Mouse (Mus musculus): ENCODE data around the gene Rhpn2. TPM values are rescaled to one million over a fixed set of nuclear protein-coding genes. Genes with fewer than 3 reads are reported as not detected.

Rhpn2 gene
- polyA plus RNA-seq (2012): 0.08 and 0.13 TPM in 2 replicates

DNA sequence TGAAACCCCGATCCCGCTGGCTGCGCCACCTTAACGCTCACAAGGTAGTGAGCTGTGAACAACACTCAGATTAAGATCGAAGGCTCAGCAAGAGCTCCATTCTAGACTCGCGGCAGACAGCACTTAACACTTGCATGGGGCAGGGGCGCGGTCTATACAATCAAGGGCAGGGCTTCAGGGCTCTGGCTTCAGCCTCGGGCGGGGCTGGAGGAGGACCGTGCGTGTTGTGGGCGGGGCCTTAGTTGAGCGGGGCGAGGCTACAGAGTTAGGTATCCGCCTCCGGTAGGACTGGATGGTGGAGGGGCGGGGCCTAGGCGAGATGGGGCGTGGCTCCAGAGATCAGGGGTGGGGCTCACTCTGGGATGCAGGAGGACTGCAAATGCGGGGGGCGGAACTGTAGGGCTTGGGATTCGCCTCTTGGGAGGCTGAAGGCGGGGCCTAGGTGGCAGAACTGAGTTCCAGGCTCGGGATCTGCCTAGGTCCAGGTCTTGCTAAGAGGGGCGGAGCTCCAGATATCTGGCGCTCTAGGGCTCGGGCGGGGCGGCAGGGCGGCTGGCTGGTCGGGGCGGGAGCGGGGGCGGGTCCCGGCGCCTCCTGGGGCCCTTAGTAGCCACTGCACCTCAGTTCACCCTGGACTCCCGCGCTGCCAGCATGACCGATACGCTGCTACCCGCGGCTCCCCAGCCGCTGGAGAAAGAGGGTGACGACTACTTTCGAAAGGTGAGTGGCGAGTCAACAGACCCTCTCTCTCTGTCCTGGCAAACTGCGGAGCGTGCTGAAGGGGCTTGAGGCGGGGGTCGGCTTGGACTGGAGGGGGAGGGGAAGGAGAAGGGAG, at the start of gene Rhpn2:
Gene Rhpn2, plus strand, starts transcription at position 479 of the 835 bp plus-strand sequence.
- no peak for TF ChIP-seq GATA1 (IDR thresholded peaks at IDR 0.05; ENCODE audit: low read length)

DNA sequence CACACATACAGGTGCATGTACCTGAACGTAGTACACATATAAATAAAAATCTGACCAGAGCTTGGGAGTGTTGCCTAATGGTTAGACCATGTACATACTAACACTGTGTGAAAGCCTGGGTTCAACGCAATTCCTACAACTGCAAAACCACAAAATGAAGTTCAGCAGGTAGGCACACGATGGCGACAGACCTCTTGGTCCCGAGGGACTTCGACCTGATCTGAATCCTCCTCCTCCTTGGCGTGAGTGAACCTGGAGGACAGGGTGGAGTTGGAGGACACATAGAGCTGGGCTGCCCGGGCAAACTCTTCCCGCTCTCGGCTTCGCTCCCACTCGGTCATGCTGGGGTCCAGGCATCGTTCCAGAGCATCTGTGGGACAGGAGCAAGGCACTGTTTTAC, 40.5 kb upstream of the Rhpn2 start:
- TF ChIP-seq GATA1 (IDR thresholded peaks at IDR 0.05; ENCODE audit: low read length): no peak

DNA sequence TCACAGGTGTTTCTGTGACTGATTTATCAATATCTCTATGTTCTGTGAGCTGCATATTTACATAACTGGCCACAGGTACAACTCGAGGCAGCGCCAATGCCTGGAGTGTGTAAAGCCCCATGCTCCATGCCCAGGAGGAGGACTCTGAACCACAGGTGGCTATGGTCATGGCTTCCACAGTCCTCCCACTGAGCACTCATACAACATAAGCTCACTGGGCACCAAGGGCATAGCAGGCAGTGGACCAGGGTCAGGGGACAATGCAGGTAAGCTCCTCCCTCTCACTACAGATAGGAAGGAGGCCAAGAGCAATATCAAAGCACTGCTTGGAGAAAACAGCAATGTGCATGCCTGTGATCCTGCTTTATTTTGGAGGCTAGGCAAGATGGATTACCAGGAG, 38.3 kb upstream of the Rhpn2 start:
- TF ChIP-seq GATA1 (IDR thresholded peaks at IDR 0.05; ENCODE audit: low read length): no peak

GRCm38 (mm10) chr7:35297886-35298285, 36.1 kb upstream of the Rhpn2 start:
- no peak for TF ChIP-seq GATA1 (IDR thresholded peaks at IDR 0.05; ENCODE audit: low read length)

GRCm38 (mm10) chr7:35299656-35300055, 34.3 kb upstream of the Rhpn2 start:
- no peak for TF ChIP-seq GATA1 (IDR thresholded peaks at IDR 0.05; ENCODE audit: low read length)

GRCm38 (mm10) chr7:35300792-35301191, 33.2 kb upstream of the Rhpn2 start:
- TF ChIP-seq GATA1 (IDR thresholded peaks at IDR 0.05; ENCODE audit: low read length): no peak

DNA sequence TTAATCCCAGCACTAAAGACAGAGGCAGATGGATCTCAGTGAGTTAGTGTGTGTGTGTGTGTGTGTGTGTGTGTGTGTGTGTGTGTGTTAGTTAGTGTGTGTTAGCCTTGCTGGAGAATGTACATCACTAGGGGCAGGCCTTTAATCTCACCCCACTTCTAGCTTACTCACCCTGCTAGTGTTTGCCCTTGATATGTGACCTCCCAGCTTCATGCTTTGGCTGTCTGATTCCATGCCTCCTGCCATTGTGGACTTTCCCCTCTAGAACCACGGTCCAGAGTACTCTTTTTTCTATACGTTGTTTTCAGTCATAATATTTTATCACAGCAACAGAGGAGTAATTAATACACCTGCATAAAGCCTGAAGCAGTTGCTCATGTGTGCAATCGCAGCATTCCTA, 22.8 kb upstream of the Rhpn2 start:
- no peak for TF ChIP-seq GATA1 (IDR thresholded peaks at IDR 0.05; ENCODE audit: low read length)

DNA sequence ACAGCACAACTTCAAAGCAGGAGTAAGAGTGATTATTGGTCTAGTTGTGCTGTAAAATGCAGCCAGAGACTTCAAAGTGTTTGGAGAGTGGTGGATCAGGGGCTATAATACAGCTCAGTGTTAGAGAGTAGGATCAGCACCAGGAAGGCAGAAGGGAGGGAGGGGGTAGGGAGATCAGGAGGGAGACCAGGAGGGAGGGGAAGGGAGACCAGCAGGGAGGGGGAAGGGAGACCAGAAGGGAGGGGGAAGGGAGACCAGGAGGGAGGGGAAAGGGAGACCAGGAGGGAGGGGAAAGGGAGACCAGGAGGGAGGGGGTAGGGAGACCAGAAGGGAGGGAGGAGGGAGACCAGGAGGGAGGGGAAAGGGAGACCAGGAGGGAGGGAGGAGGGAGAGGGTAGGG, 19.8 kb upstream of the Rhpn2 start:
- TF ChIP-seq GATA1 (IDR thresholded peaks at IDR 0.05; ENCODE audit: low read length): no peak

DNA sequence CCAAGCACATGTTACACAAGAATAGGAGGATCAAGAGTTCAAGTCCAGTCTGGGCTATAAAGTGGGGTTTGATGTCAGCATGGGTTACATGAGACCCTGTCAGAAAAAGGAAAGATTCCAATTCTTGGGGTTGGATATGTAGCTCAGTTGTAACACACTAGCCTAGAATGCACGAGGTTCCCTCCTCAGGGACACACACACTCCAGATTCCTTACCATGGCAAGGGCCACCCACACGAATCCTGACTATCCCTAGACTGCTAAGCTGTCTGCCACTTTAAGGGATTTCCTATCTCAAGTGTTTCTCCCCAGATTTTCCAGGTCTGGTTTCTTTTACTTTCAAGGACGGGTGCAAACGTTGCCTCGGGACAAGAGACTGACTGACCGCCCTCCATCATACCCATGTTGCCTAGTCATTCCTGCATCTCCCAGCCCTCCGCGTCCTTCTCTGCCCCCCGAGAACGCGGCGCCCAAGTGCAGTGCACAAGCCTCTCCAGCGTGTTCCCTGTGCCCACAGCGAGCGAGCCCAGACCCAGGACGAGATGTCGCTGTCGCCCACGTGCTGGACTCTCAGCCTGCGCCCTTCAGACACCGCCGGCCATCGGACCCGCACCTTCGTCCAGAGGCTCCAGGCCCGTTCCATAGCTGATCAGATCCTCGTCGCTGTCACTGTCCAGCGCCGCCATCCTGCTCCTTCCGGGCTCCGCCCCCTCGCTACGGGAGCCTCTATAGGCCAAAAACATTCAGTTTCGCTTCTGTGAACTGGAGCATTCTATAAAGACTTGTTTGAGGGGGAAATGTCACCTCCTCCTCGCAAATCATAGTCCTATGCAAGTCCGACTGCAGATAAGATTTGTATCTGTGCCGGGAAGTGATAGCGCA, 16.0 kb upstream of the Rhpn2 start, which contains the start of gene Gpatch1:
Gene Gpatch1, minus strand, starts transcription at position 712 of the 881 bp plus-strand sequence.
- TF ChIP-seq GATA1 (IDR thresholded peaks at IDR 0.05; ENCODE audit: low read length): no peak

- TF ChIP-seq GATA1 (IDR thresholded peaks at IDR 0.05; ENCODE audit: low read length): no peak
These were observed 14.2 kb upstream of the Rhpn2 start for GRCm38 (mm10) chr7:35319755-35320154.

DNA sequence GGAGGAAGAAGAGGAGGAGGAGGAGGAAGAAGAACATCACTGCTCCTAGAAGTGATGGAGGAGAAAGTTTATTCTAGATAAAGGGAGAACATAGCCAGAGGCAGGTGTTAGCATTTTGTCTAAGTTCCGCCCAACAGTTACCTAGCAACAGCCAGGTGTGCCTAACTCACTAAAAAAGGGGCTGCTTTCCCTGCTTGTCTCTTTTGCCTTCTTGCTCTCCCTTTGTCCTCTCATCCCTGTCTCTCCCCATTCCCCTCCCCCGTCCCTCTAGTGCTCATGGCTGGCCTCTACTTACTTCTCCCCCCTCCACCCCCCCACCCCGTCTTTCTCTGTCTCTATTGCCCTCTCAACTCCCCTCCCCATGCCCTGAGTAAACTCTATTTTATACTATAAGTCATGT, 11.8 kb upstream of the Rhpn2 start:
- no peak for TF ChIP-seq GATA1 (IDR thresholded peaks at IDR 0.05; ENCODE audit: low read length)

DNA sequence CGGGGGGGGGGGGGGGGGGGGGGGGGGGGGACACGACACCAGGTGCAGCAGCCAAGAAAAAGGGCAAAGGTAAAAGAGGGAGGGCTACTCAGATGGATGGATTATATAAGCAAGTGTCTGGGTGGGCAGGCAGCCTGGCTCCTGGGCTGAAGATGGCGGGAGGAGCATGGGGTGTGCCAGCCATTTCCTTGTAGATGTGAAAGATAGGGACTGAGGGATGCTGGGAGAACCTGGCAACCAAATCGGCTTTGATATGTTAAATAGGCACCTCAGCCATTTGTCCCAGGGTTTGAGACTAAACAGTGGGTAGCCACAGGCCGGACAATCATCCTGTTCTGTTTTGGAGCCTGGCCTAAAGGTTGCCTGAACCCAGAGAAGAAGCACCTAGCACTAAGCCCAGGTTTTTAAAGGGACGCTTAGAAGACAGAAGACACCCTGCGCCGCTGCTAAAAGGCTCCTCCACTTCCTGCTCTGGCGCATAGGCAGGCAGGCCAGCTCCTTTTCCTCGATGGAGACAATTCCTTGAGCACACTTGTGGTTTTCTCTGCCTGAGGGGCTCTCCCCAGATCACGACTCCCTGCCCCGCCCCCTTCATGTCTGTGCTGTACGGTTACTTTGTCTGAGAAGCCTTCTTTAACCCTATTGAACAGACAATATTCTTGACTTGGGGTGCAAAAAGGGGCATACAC, 11.1 kb upstream of the Rhpn2 start:
- no peak for TF ChIP-seq GATA1 (IDR thresholded peaks at IDR 0.05; ENCODE audit: low read length)

DNA sequence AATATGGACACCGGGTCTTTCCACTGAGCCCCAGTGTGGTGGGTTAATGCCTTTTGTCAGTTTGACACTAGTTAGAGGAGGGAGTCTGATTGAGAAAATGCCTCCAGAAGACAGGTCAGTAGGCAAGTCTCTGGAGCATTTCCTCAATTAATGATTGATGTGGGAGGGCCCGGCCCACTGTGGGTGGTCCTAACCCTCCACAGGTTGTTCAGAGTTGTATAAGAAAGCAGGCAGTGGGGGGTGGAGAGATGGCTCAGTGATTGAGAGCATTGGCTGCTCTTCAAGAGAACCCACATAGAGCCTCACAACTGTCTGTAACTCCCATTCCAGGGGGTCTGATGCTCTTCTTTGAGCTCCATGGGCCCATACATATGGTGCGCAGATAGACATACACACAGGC, 2.4 kb upstream of the Rhpn2 start:
- no peak for TF ChIP-seq GATA1 (IDR thresholded peaks at IDR 0.05; ENCODE audit: low read length)

GRCm38 (mm10) chr7:35333231-35333651, 729 bp upstream of the Rhpn2 start:
- no peak for TF ChIP-seq GATA1 (IDR thresholded peaks at IDR 0.05; ENCODE audit: low read length)

GRCm38 (mm10) chr7:35334527-35335452, 820 bp downstream of the Rhpn2 start:
- TF ChIP-seq GATA1 (IDR thresholded peaks at IDR 0.05; ENCODE audit: low read length): no peak
